Mouse (Mus musculus): ENCODE data around the gene Thap4.
"Not testable (repeated sequence)": the region's sequence is repeated elsewhere in the genome, so short reads cannot be mapped to it uniquely, and the experiment has no call there.

The Thap4 gene

GRCm38 (mm10) chr1:93691106-93691505, 63.6 kb downstream of the Thap4 start:
- no peak for DNase-seq (ENCODE audit: low spot score in 2 of 2)

GRCm38 (mm10) chr1:93689901-93690496, 64.7 kb downstream of the Thap4 start:
- no peak for DNase-seq (ENCODE audit: low spot score in 2 of 2)

- DNase-seq (ENCODE audit: low spot score in 2 of 2): peak in 1 of 2 experiments; percentile 26
Measured at GRCm38 (mm10) chr1:93688154-93688553, 66.5 kb downstream of the Thap4 start.

- DNase-seq (ENCODE audit: low spot score in 2 of 2): no peak
Measured at GRCm38 (mm10) chr1:93686961-93687320, 67.7 kb downstream of the Thap4 start.

- peak in 1 of 2 experiments; percentile 26 for DNase-seq (ENCODE audit: low spot score in 2 of 2)
Measured at GRCm38 (mm10) chr1:93686245-93686960, 68.3 kb downstream of the Thap4 start.

GRCm38 (mm10) chr1:93685401-93686244, 69.0 kb downstream of the Thap4 start, which contains the start of gene Bok:
Bok (plus strand) TSS chr1:93685660.
- DNase-seq (ENCODE audit: low spot score in 2 of 2): peak in 1 of 2 experiments; percentile 57

GRCm38 (mm10) chr1:93679889-93680568, 74.6 kb downstream of the Thap4 start:
- DNase-seq (ENCODE audit: low spot score in 2 of 2): no peak

- DNase-seq (ENCODE audit: low spot score in 2 of 2): no peak
Measured at GRCm38 (mm10) chr1:93678386-93678785, 76.3 kb downstream of the Thap4 start.

GRCm38 (mm10) chr1:93672682-93673081, 82.0 kb downstream of the Thap4 start:
- DNase-seq (ENCODE audit: low spot score in 2 of 2): no peak

GRCm38 (mm10) chr1:93669941-93670340, 84.7 kb downstream of the Thap4 start:
- no peak for DNase-seq (ENCODE audit: low spot score in 2 of 2)

- DNase-seq (ENCODE audit: low spot score in 2 of 2): peak; percentile 31 to 78
Measured at GRCm38 (mm10) chr1:93668791-93669548, 85.7 kb downstream of the Thap4 start.

- DNase-seq (ENCODE audit: low spot score in 2 of 2): peak in 1 of 2 experiments; percentile 62
Measured at GRCm38 (mm10) chr1:93667760-93668400, 86.8 kb downstream of the Thap4 start.

- not testable (repeated sequence) for DNase-seq (ENCODE audit: low spot score in 2 of 2)
Measured at GRCm38 (mm10) chr1:93658559-93658958, 96.1 kb downstream of the Thap4 start, which contains the start of gene Stk25. Stk25 (minus strand) TSS chr1:93658659.

- no peak for DNase-seq (ENCODE audit: low spot score in 2 of 2)
Measured at GRCm38 (mm10) chr1:93657025-93657360, 97.7 kb downstream of the Thap4 start.

GRCm38 (mm10) chr1:93656325-93657024, 98.2 kb downstream of the Thap4 start:
- DNase-seq (ENCODE audit: low spot score in 2 of 2): no peak

GRCm38 (mm10) chr1:93654798-93655197, 99.9 kb downstream of the Thap4 start:
- no peak for DNase-seq (ENCODE audit: low spot score in 2 of 2)

- no peak for DNase-seq (ENCODE audit: low spot score in 2 of 2)
Measured at GRCm38 (mm10) chr1:93654275-93654674, 100.4 kb downstream of the Thap4 start.
